Mouse (Mus musculus) right cerebral cortex, adult 2 months (tissue): ENCODE results near the gene Slc25a47.

Experiments
- DNase-seq, 2 experiments: peaks; one replicate each; pipeline ENCODE4 v3.0.0; 2021 to 2022; ENCODE audit warnings: low spot score in 2 of 2

Gene Slc25a47

GRCm38 (mm10) chr12:108835840-108836409 is at the start of gene Slc25a47, which contains the start of gene Slc25a29:
Gene Slc25a47, plus strand, starts transcription at chr12:108836046.
Gene Slc25a29, minus strand, starts transcription at chr12:108835883.
- DNase-seq: peak; percentile 95 to 96

- no peak for DNase-seq
Measured at GRCm38 (mm10) chr12:108787329-108787728, 48.5 kb upstream of the Slc25a47 start.

GRCm38 (mm10) chr12:108792152-108792545 is 43.7 kb upstream of the Slc25a47 start:
- DNase-seq: peak; percentile 78 to 79

GRCm38 (mm10) chr12:108792546-108793452 is 43.0 kb upstream of the Slc25a47 start, which contains the start of gene Yy1:
Gene Yy1, plus strand, starts transcription at chr12:108792973.
- peak; percentile 93 to 95 for DNase-seq

- DNase-seq: peak; percentile 24 to 26
Measured at GRCm38 (mm10) chr12:108793453-108793941, 42.3 kb upstream of the Slc25a47 start.

GRCm38 (mm10) chr12:108794078-108794711 is 41.7 kb upstream of the Slc25a47 start:
- peak; percentile 70 to 72 for DNase-seq

GRCm38 (mm10) chr12:108794979-108795537 is 40.8 kb upstream of the Slc25a47 start:
- no peak for DNase-seq

- DNase-seq: no peak
Measured at GRCm38 (mm10) chr12:108801613-108802012, 34.2 kb upstream of the Slc25a47 start.

GRCm38 (mm10) chr12:108804388-108804787 is 31.5 kb upstream of the Slc25a47 start:
- no peak for DNase-seq

- no peak for DNase-seq
Measured at GRCm38 (mm10) chr12:108808465-108808864, 27.4 kb upstream of the Slc25a47 start.

GRCm38 (mm10) chr12:108809771-108810170 is 26.1 kb upstream of the Slc25a47 start:
- no peak for DNase-seq

GRCm38 (mm10) chr12:108810309-108810708 is 25.5 kb upstream of the Slc25a47 start:
- no peak for DNase-seq

- peak; percentile 34 to 35 for DNase-seq
Measured at GRCm38 (mm10) chr12:108811133-108811532, 24.7 kb upstream of the Slc25a47 start.

- DNase-seq: no peak
Measured at GRCm38 (mm10) chr12:108812463-108812862, 23.4 kb upstream of the Slc25a47 start.

GRCm38 (mm10) chr12:108814470-108814869 is 21.4 kb upstream of the Slc25a47 start:
- DNase-seq: peak in 1 of 2 experiments; percentile 47

GRCm38 (mm10) chr12:108816569-108816968 is 19.3 kb upstream of the Slc25a47 start:
- no peak for DNase-seq

- no peak for DNase-seq
Measured at GRCm38 (mm10) chr12:108820461-108820860, 15.4 kb upstream of the Slc25a47 start.

- DNase-seq: no peak
Measured at GRCm38 (mm10) chr12:108823036-108823435, 12.8 kb upstream of the Slc25a47 start.

GRCm38 (mm10) chr12:108824225-108824874 is 11.5 kb upstream of the Slc25a47 start:
- no peak for DNase-seq

- no peak for DNase-seq
Measured at GRCm38 (mm10) chr12:108825561-108826224, 10.2 kb upstream of the Slc25a47 start.
